Mouse (Mus musculus) myocyte (in vitro differentiated cells): Measurements from ENCODE around the gene Narf. TPM values are rescaled to one million over a fixed set of nuclear protein-coding genes. Genes with fewer than 3 reads are reported as not detected.

Source experiments
- H3K27me3 ChIP-seq: one replicate; pipeline ENCODE4 v1.6.1; 2011; ENCODE audit not compliant: control insufficient read depth, insufficient read depth, insufficient read length
- H3K36me3 ChIP-seq: one replicate; pipeline ENCODE4 v1.6.1; 2011; ENCODE audit not compliant: control insufficient read depth, insufficient read depth
- H3K4me2 ChIP-seq: one replicate; pipeline ENCODE4 v1.6.1; 2011; ENCODE audit warnings: low read depth, control low read depth
- H3K4me3 ChIP-seq: one replicate; pipeline ENCODE4 v1.5.1; 2011; ENCODE audit warnings: mild to moderate bottlenecking, control low read depth, moderate library complexity
- H3K79me2 ChIP-seq: one replicate; pipeline ENCODE4 v1.6.1; 2011; ENCODE audit not compliant: control insufficient read depth, insufficient read depth
- H3ac ChIP-seq: one replicate; pipeline ENCODE4 v1.6.1; 2011; ENCODE audit not compliant: control insufficient read depth, insufficient read length
- CEBPB ChIP-seq: IDR thresholded peaks from 2 replicates; pipeline ENCODE4 v1.6.1; 2011; ENCODE audit warnings: mild to moderate bottlenecking, moderate library complexity; ENCODE audit not compliant: poor library complexity, insufficient read depth, severe bottlenecking
- E2F4 ChIP-seq: IDR thresholded peaks from one replicate; pipeline ENCODE4 v1.6.1; 2011; ENCODE audit warnings: mild to moderate bottlenecking, control low read depth, moderate library complexity; ENCODE audit not compliant: insufficient read depth
- MAX ChIP-seq: IDR thresholded peaks from one replicate; pipeline ENCODE4 v1.6.1; 2011; ENCODE audit warnings: low read depth, mild to moderate bottlenecking, control low read depth
- MYOD1 ChIP-seq, 3 experiments: IDR thresholded peaks; one replicate each; pipeline ENCODE4 v1.6.1; 2011; ENCODE audit warnings: control low read depth in 2 of 3, low read depth in 2 of 3, mild to moderate bottlenecking in 2 of 3, moderate library complexity in 1 of 3; ENCODE audit not compliant: insufficient read length in 2 of 3, control insufficient read depth in 1 of 3
- MYOG ChIP-seq, 3 experiments: IDR thresholded peaks; one replicate each; pipeline ENCODE4 v1.6.1; 2011; ENCODE audit warnings: control low read depth in 2 of 3, low read depth in 2 of 3, mild to moderate bottlenecking in 2 of 3; ENCODE audit not compliant: insufficient read length in 2 of 3, control insufficient read depth in 1 of 3, insufficient read depth in 1 of 3
- POLR2A ChIP-seq: IDR thresholded peaks from one replicate; pipeline ENCODE4 v1.6.1; 2011; ENCODE audit warnings: low read depth, mild to moderate bottlenecking, control low read depth, moderate library complexity; ENCODE audit not compliant: insufficient read length
- POLR2AphosphoS2 ChIP-seq: IDR thresholded peaks from one replicate; pipeline ENCODE4 v1.6.1; 2011; ENCODE audit warnings: low read depth, control low read depth; ENCODE audit not compliant: insufficient read length
- REST ChIP-seq: IDR thresholded peaks from one replicate; pipeline ENCODE4 v1.6.1; 2011; ENCODE audit warnings: mild to moderate bottlenecking, control low read depth, moderate library complexity; ENCODE audit not compliant: insufficient read depth, insufficient read length
- SRF ChIP-seq: IDR thresholded peaks from one replicate; pipeline ENCODE4 v1.6.1; 2011; ENCODE audit warnings: low read depth; ENCODE audit not compliant: control insufficient read depth, insufficient read length
- TCF12 ChIP-seq: IDR thresholded peaks from one replicate; pipeline ENCODE4 v1.6.1; 2011; ENCODE audit warnings: mild to moderate bottlenecking, control low read depth; ENCODE audit not compliant: poor library complexity, insufficient read depth, severe bottlenecking
- TCF3 ChIP-seq: IDR thresholded peaks from one replicate; pipeline ENCODE4 v1.6.1; 2011; ENCODE audit warnings: low read depth, control low read depth; ENCODE audit not compliant: insufficient read length
- USF1 ChIP-seq: IDR thresholded peaks from one replicate; pipeline ENCODE4 v1.6.1; 2011; ENCODE audit warnings: low read depth, mild to moderate bottlenecking, control low read depth, moderate library complexity
- polyA plus RNA-seq: library from polyadenylated mRNA; unstranded; fragments of >200 nt; fragmentation: generic; extraction: Trizol; gene quantifications from one replicate; pipeline ENCODE4 v1.2.1, GENCODE M21; 2012; ENCODE audit warnings: missing spikeins

Narf gene
- polyA plus RNA-seq, 1 experiment = 27.0 TPM

DNA sequence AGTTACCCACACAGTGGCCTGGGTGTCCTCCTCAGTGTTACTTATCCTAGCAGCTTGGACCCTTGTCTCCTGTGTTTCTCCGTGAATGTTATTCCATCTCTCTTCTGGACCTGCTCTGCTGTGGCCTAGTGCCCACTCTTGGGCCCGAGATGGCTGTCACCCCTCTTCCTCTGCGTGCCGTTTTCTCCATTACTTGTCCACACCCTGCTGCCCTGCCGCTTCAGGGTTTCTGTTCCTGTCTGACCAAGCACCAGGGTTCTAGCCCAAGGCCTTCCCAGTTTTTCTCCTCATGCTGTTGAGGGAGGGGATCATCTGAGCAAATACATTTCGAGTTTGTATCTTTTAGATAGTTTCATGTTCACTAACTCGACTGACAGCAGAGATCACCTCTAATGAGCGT is 40.5 kb downstream of the Narf start:
- Histone ChIP-seq H3K4me3 (no peak overlapping the region), H3K4me2 (no peak overlapping the region), H3K79me2 (peaks cover 98% of the 10 kb centered on the region), H3K36me3 (peaks cover 6% of the 10 kb centered on the region), H3K27me3 (no peaks in the 10 kb centered on the region), H3ac (no peak overlapping the region)
- no peak for TF ChIP-seq POLR2A
- TF ChIP-seq MAX = no peak
- TF ChIP-seq POLR2AphosphoS2 = no peak
- TF ChIP-seq MYOG (IDR thresholded peaks at IDR 0.05; ENCODE audit: control insufficient read depth in 1 of 3, insufficient read depth in 1 of 3, insufficient read length in 2 of 3, low read depth in 2 of 3) = no peak
- TF ChIP-seq USF1 = no peak
- no peak for TF ChIP-seq CEBPB
- TF ChIP-seq E2F4 = no peak
- TF ChIP-seq MYOD1 (IDR thresholded peaks at IDR 0.05; ENCODE audit: control insufficient read depth in 1 of 3, insufficient read length in 2 of 3, low read depth in 2 of 3) = no peak
- TF ChIP-seq REST = no peak
- TF ChIP-seq SRF = no peak
- no peak for TF ChIP-seq TCF3
- TF ChIP-seq TCF12 = no peak

DNA sequence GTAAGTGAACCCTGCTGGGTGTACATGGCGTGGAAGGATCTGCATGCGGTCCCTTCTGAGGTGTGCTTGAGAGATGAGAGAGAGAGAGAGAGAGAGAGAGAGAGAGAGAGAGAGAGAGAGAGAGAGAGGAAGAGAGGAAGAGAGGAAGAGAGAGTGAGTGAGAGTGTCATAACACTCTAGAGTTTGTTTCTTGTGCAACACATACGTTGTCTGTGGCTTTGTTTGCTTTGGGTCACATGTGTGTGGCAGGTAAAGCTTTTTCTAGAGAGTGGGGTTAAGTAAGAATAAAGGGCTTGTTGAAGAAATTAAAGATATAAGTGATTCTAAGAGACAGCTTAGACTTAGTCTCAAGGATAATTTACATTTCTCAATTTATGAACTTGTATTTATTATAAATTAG is 41.0 kb downstream of the Narf start:
- Histone ChIP-seq H3ac (no peak overlapping the region), H3K36me3 (peaks cover 1% of the 10 kb centered on the region)

DNA sequence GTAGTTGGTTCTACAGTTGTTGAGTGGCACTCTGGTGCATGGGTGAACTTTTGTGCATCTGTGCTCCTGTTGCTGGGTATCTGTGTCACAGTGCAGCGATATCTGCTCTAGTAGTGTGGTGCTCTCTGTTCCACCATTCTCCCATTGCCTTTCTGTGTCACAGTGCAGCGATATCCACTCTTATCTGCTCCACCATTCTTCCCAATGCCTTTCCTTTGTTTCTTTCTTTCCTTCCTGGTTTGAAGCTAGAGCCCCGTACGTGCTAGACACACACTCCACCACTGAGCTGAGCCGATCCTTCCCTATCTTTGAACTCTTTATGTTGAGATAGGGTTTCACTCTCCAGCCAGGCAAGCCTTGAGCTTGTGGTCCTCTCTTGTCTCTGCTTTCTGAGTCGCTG is 45.9 kb downstream of the Narf start:
- Histone ChIP-seq H3K36me3 (peaks cover 22% of the 10 kb centered on the region), H3K27me3 (no peaks in the 10 kb centered on the region), H3K4me3 (no peak overlapping the region), H3K79me2 (peaks cover 70% of the 10 kb centered on the region), H3ac (no peak overlapping the region), H3K4me2 (no peak overlapping the region)
- TF ChIP-seq SRF = no peak
- no peak for TF ChIP-seq E2F4
- no peak for TF ChIP-seq MYOG (IDR thresholded peaks at IDR 0.05; ENCODE audit: control insufficient read depth in 1 of 3, insufficient read depth in 1 of 3, insufficient read length in 2 of 3, low read depth in 2 of 3)
- no peak for TF ChIP-seq POLR2AphosphoS2
- no peak for TF ChIP-seq TCF12
- no peak for TF ChIP-seq POLR2A
- no peak for TF ChIP-seq MYOD1 (IDR thresholded peaks at IDR 0.05; ENCODE audit: control insufficient read depth in 1 of 3, insufficient read length in 2 of 3, low read depth in 2 of 3)
- TF ChIP-seq REST = no peak
- TF ChIP-seq CEBPB = no peak
- TF ChIP-seq MAX = no peak
- TF ChIP-seq USF1 = no peak
- no peak for TF ChIP-seq TCF3

More for the DNA sequence above, 41.0 kb downstream of the Narf start:
- no peaks in the 10 kb centered on the region for H3K27me3 ChIP-seq
- H3K4me3 ChIP-seq = no peak overlapping the region
- TF ChIP-seq MAX (no peak), TCF12 (no peak), CEBPB (no peak), USF1 (no peak), TCF3 (no peak), MYOG (IDR thresholded peaks at IDR 0.05; ENCODE audit: control insufficient read depth in 1 of 3, insufficient read depth in 1 of 3, insufficient read length in 2 of 3, low read depth in 2 of 3) (no peak), POLR2A (no peak), MYOD1 (IDR thresholded peaks at IDR 0.05; ENCODE audit: control insufficient read depth in 1 of 3, insufficient read length in 2 of 3, low read depth in 2 of 3) (no peak), POLR2AphosphoS2 (no peak), REST (no peak), SRF (no peak), E2F4 (no peak)
- H3K79me2 ChIP-seq = peaks cover 96% of the 10 kb centered on the region
- no peak overlapping the region for H3K4me2 ChIP-seq

DNA sequence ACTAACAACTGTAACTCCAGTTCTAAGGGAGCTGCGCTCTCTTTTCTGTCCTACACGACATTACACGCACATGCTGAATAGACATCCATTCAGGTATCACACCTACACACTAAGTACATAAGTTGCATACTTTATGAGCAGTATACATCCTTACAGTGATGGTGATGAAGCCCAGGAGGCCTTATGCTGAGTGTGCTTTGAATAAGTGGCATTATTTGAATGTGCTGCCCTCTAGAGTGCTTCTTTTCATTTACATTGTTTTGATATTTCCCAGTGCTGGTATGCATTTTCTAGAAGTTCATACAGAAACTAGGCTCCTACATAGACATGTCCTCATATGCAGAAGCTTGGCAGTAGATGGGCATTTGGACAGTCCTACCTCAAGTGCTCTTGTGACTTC is 52.8 kb downstream of the Narf start:
- H3ac ChIP-seq = no peak overlapping the region
- TF ChIP-seq POLR2A = no peak
- TF ChIP-seq MYOD1 (IDR thresholded peaks at IDR 0.05; ENCODE audit: control insufficient read depth in 1 of 3, insufficient read length in 2 of 3, low read depth in 2 of 3) = no peak
- H3K27me3 ChIP-seq = no peaks in the 10 kb centered on the region
- H3K36me3 ChIP-seq = peaks cover 71% of the 10 kb centered on the region
- peaks cover 25% of the 10 kb centered on the region for H3K79me2 ChIP-seq
- H3K4me3 ChIP-seq = no peak overlapping the region
- H3K4me2 ChIP-seq = no peak overlapping the region

DNA sequence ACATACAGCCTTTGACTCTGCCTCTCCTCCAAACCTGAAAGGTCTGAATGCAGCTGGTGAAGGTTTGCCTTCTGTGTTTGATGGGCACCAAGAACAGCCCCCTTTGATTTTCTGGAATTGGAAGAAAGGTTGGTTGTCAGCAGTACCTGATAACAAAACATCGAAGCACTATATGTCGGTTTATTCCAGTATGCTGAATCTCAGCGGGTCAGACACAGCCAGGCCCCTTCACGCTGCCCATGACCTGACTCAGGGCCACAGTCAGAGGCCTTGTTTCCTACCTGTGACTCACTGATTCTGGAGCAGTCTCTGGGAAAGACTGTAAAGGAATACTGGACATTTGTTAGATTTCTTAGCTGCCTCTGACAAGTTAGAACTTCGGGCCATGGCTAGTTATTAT is 57.7 kb downstream of the Narf start:
- no peak for TF ChIP-seq MYOG (IDR thresholded peaks at IDR 0.05; ENCODE audit: control insufficient read depth in 1 of 3, insufficient read depth in 1 of 3, insufficient read length in 2 of 3, low read depth in 2 of 3)
- no peak for TF ChIP-seq USF1
- no peak for TF ChIP-seq E2F4
- no peak for TF ChIP-seq SRF
- TF ChIP-seq CEBPB = no peak
- no peak for TF ChIP-seq REST
- TF ChIP-seq MYOD1 (IDR thresholded peaks at IDR 0.05; ENCODE audit: control insufficient read depth in 1 of 3, insufficient read length in 2 of 3, low read depth in 2 of 3) = no peak
- no peak for TF ChIP-seq MAX
- no peak for TF ChIP-seq POLR2AphosphoS2
- no peak for TF ChIP-seq TCF12
- no peak overlapping the region for H3K4me2 ChIP-seq
- H3K27me3 ChIP-seq = no peaks in the 10 kb centered on the region
- H3K4me3 ChIP-seq = no peak overlapping the region
- peaks cover 25% of the 10 kb centered on the region for H3K79me2 ChIP-seq
- H3K36me3 ChIP-seq = peaks cover 64% of the 10 kb centered on the region
- H3ac ChIP-seq = no peak overlapping the region
